Mouse (Mus musculus): Measurements from ENCODE around the gene Olfr1489. TPM values are rescaled to one million over a fixed set of nuclear protein-coding genes. Genes with fewer than 3 reads are reported as not detected.
"Not testable (repeated sequence)": the region's sequence is repeated elsewhere in the genome, so short reads cannot be mapped to it uniquely, and the experiment has no call there.

Gene Olfr1489
- not detected for total RNA-seq (2018; cell fraction: chromatin; rRNA removed)
- total RNA-seq (2018; cell fraction: cytosol; rRNA removed), result not detected
- total RNA-seq (2018; cell fraction: nucleus; rRNA removed), result not detected
- not detected in 3 replicates for polyA plus RNA-seq (2018)

DNA sequence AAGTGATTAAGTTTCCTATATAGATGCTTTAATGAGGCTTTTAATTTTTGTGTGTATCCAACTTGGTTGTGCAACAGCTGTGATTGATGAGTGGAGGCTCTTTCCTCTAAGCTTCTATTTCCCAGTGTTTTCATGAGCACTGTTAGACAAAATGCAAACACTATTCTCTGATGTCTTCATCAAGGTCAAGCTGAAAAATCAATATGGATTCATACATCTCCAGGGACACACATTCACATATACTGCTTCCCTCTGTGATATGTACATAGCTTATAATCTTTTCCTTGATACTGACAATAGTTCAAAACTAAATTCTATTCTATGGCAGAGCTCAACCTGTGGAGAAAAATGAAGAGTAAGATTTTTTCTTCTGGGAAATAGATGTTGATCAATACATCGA, at the start of gene Olfr1489:
Gene Olfr1489, plus strand, starts transcription at position 301 of the 400 bp plus-strand sequence.
- H3K79me2 ChIP-seq (ENCODE audit: inconsistent target), result no peaks in the 10 kb centered on the region
- 85% methylated on average over 1 of the region's 1 CpGs for WGBS (ENCODE audit: missing documents)
- H3K4me3 ChIP-seq (ENCODE audit: inconsistent target), result no peak within 1 kb of the TSS

DNA sequence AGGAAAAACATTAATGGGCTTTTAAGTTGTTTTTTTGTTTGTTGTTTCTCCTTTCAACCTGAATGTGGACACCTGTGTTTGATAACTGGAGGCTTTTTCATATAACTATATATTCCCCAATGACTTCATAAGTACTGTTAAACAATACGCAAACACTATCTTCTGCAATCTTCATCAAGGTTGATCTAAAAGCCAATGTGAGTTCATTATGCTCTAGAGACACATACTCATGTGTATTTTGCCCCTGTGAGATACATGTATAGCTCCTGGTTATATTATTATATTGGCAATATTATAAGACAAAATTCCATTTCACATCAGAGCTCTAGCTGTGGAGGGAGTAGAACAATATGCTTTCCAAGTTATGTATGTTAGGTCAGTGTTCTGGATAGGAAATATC, 48.2 kb upstream of the Olfr1489 start, which contains the start of gene Olfr1484:
Gene Olfr1484, plus strand, starts transcription at position 301 of the 400 bp plus-strand sequence.
- H3K36me3 ChIP-seq (ENCODE audit: inconsistent target), result no peaks in the 10 kb centered on the region
- no peak within 1 kb of the TSS for H3K27ac ChIP-seq
- WGBS (ENCODE audit: missing documents), result 89% methylated on average over 1 of the region's 1 CpGs
- H3K79me2 ChIP-seq (ENCODE audit: inconsistent target), result no peaks in the 10 kb centered on the region
- no peak within 1 kb of the TSS for H3K4me3 ChIP-seq (ENCODE audit: inconsistent target)

More for the DNA sequence above, at the start of gene Olfr1489:
- H3K27ac ChIP-seq, result no peak within 1 kb of the TSS
- no peaks in the 10 kb centered on the region for H3K36me3 ChIP-seq (ENCODE audit: inconsistent target)

DNA sequence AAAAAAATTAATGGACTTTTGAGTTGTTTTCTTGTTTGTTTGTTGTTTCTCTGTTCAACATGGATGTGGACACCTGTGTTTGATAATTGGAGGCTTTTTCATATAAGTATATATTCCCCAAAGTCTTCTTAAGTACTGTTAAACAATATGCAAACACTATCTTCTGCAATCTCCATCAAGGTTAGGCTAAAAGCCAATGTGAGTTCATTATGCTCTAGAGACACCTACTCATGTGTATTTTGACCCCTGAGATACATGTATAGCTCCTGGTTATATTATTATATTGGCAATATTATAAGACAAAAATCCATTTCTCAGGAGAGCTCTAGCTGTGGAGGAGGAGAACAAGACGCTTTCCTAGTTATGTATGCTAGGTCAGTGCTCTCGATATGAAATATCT, 14.3 kb upstream of the Olfr1489 start, which contains the start of gene Olfr1487:
Gene Olfr1487, plus strand, starts transcription at position 301 of the 400 bp plus-strand sequence.
- not testable (repeated sequence) for H3K4me3 ChIP-seq (ENCODE audit: inconsistent target); H3K27ac ChIP-seq; H3K79me2 ChIP-seq (ENCODE audit: inconsistent target); H3K36me3 ChIP-seq (ENCODE audit: inconsistent target)
- WGBS (ENCODE audit: missing documents), result no CpG with 5 or more reads among the region's 2 CpGs

DNA sequence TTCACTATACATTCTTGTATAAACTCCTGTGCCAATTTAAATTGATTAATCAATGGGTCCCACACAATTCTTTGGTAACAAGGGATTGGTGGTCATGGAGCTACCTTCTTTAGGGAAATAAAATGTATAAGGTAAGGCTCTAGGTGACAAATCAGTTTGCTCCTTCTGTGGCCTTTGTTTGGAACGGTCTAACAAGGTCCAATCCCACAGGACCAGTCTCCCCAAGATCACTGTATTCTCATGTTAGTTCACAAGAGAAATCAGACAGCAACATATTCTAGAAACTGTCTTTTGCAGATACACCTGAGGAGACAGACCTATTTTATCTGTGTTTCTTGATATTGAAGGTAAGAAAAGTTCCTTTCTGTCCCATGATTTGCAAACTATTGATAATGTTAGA, 19.4 kb downstream of the Olfr1489 start, which contains the start of gene Olfr1490:
Gene Olfr1490, plus strand, starts transcription at position 301 of the 400 bp plus-strand sequence.
- no peak within 1 kb of the TSS for H3K4me3 ChIP-seq (ENCODE audit: inconsistent target)
- H3K36me3 ChIP-seq (ENCODE audit: inconsistent target), result no peaks in the 10 kb centered on the region
- H3K79me2 ChIP-seq (ENCODE audit: inconsistent target), result no peaks in the 10 kb centered on the region
- no peak within 1 kb of the TSS for H3K27ac ChIP-seq
- WGBS (ENCODE audit: missing documents), result 77% methylated on average over 1 of the region's 1 CpGs

Other genes with a start within 250 kb of the Olfr1489 start
- gene Olfr1469, start 223.8 kb upstream of the Olfr1489 start, polyA plus RNA-seq (2018), result not detected in 3 replicates
- gene Olfr1471, start 188.2 kb upstream of the Olfr1489 start, polyA plus RNA-seq (2018), result not detected in 3 replicates
- not detected in 3 replicates for gene Olfr1472, start 175.5 kb upstream of the Olfr1489 start, polyA plus RNA-seq (2018)
- gene Olfr1474, start 162.1 kb upstream of the Olfr1489 start, polyA plus RNA-seq (2018), result not detected in 3 replicates
- gene Olfr1475, start 151.4 kb upstream of the Olfr1489 start, polyA plus RNA-seq (2018), result not detected in 3 replicates
- gene Olfr1477, start 131.1 kb upstream of the Olfr1489 start, polyA plus RNA-seq (2018), result not detected in 3 replicates
- not detected in 3 replicates for gene Olfr1480, start 103.7 kb upstream of the Olfr1489 start, polyA plus RNA-seq (2018)
- not detected in 3 replicates for gene Olfr1484, start 48.1 kb upstream of the Olfr1489 start, polyA plus RNA-seq (2018)
- not detected in 3 replicates for gene Olfr1487, start 14.2 kb upstream of the Olfr1489 start, polyA plus RNA-seq (2018)
- gene Olfr1490, start 19.5 kb downstream of the Olfr1489 start, polyA plus RNA-seq (2018), result not detected in 3 replicates
- not detected in 3 replicates for gene Olfr1491, start 65.6 kb downstream of the Olfr1489 start, polyA plus RNA-seq (2018)
- gene Olfr1493-ps1, start 91.7 kb downstream of the Olfr1489 start, polyA plus RNA-seq (2018), result not detected in 3 replicates
- gene Olfr1494, start 108.1 kb downstream of the Olfr1489 start, polyA plus RNA-seq (2018), result not detected in 3 replicates
- gene Olfr1495, start 133.0 kb downstream of the Olfr1489 start, polyA plus RNA-seq (2018), result not detected in 3 replicates
- not detected in 3 replicates for gene Olfr1496, start 146.3 kb downstream of the Olfr1489 start, polyA plus RNA-seq (2018)
- gene Olfr1497, start 166.6 kb downstream of the Olfr1489 start, polyA plus RNA-seq (2018), result not detected in 3 replicates
- not detected in 3 replicates for gene Olfr1499, start 187.8 kb downstream of the Olfr1489 start, polyA plus RNA-seq (2018)
- gene Olfr1500, start 198.9 kb downstream of the Olfr1489 start, polyA plus RNA-seq (2018), result not detected in 3 replicates
- not detected in 3 replicates for gene Olfr1501, start 219.1 kb downstream of the Olfr1489 start, polyA plus RNA-seq (2018)
- not detected in 3 replicates for gene Olfr1502, start 230.2 kb downstream of the Olfr1489 start, polyA plus RNA-seq (2018)

Data from macrophage (primary cell).